Mouse (Mus musculus) kidney, adult 18-20 months (tissue): ENCODE measurements around the gene Smchd1.
"Not testable (repeated sequence)": the region's sequence is repeated elsewhere in the genome, so short reads cannot be mapped to it uniquely, and the experiment has no call there.

ENCODE experiments used
- DNase-seq: peaks from one replicate; pipeline ENCODE4 v3.0.0; 2021

The Smchd1 gene

DNA sequence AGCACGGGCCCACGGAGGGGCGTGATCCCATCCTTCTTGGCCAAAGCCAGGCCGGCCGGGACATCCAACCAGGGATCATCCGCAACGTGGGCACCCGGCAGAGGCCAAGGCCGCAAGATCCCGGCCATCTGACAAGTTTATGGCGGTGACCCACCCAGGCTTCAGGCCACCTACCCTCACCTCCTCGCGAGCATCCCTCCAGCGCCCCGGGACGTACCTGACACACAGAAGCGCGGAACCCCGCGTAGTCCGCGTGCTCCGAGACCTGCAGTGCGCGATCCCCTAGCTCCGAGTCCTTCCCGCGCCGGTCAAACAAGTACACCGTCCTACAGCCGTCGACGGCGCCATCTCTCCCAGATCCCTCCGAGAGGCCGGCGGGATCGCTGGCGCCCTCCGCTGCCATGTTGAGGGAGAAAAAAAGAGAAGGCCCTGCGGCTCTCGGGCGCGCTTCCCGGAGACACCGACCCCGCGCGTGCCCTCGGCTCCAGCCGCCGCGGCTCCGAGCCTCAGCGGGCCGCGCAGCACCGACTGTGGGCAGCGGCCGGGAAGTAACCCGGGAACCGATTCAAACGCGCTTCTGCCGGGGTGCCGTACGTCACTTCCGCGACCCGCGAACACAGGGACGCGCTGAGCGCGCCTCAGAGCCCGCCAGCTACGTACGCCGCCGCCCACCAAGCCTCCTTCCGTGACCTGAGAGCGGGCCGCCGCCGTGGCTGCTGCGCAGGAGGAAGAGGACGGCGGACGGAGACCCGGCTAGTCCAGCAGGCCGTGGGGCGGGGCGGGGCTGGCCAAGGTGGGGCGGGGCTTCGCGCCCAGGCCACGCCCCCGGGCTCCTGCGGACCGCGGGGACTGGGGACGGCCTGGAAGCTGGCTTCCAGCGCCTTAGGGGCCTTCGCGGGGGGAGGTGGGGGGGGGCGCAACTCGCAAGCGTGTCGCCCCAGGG, at the start of gene Smchd1:
Smchd1 (minus strand) TSS at position 582 of the 943 bp plus-strand sequence.
- peak; percentile 93 for DNase-seq

- DNase-seq = no peak
Observed at GRCm38 (mm10) chr17:71510297-71510696, 35.2 kb upstream of the Smchd1 start.

GRCm38 (mm10) chr17:71506832-71507231, 31.7 kb upstream of the Smchd1 start:
- no peak for DNase-seq

GRCm38 (mm10) chr17:71495784-71496183, 20.6 kb upstream of the Smchd1 start:
- DNase-seq = no peak

- DNase-seq = no peak
Observed at GRCm38 (mm10) chr17:71491332-71491686, 16.2 kb upstream of the Smchd1 start.

DNA sequence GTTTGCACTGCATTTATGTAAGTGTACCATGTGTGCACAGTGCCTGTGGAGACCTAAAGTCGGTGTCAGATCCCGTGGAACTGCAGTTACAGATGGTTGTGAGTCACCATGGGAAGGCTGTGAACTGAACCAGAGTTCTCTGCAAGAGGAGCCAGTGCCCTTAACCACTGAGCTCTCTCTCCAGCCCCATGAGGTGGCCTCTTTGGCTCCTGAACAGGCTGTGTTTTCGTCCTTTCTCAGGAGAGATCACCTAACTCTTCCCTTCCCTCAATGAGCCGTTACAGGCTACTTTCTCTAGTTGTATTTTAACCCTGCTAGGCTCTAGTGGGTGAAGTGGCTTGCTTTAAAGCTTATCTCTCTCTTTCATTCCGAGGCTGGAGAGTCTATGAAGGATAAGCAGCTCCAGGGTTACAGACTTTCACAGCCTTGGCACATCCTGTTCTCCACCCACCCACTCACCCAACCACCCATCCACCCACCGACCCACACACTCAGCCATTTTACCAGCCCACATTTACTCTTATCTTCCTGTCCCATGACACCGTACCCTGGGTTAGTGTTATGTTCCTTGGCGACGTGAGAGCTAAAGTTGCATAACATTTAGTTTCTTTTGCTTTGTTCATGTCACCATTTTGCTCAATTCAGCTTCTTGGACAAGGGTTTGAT, 15.7 kb upstream of the Smchd1 start:
- DNase-seq = no peak

GRCm38 (mm10) chr17:71489703-71490461, 14.7 kb upstream of the Smchd1 start:
- no peak for DNase-seq

GRCm38 (mm10) chr17:71486231-71486851, 11.2 kb upstream of the Smchd1 start:
- DNase-seq = peak; percentile 22

GRCm38 (mm10) chr17:71485791-71486230, 10.7 kb upstream of the Smchd1 start:
- peak; percentile 53 for DNase-seq

GRCm38 (mm10) chr17:71484711-71485110, 9.6 kb upstream of the Smchd1 start:
- DNase-seq = no peak

- DNase-seq = peak; percentile 27
Observed at GRCm38 (mm10) chr17:71483418-71484060, 8.4 kb upstream of the Smchd1 start.

GRCm38 (mm10) chr17:71479381-71479901, 4.3 kb upstream of the Smchd1 start:
- DNase-seq = no peak

GRCm38 (mm10) chr17:71477481-71477880, 2.3 kb upstream of the Smchd1 start:
- no peak for DNase-seq

GRCm38 (mm10) chr17:71476346-71477020, 1.3 kb upstream of the Smchd1 start:
- DNase-seq = no peak

DNA sequence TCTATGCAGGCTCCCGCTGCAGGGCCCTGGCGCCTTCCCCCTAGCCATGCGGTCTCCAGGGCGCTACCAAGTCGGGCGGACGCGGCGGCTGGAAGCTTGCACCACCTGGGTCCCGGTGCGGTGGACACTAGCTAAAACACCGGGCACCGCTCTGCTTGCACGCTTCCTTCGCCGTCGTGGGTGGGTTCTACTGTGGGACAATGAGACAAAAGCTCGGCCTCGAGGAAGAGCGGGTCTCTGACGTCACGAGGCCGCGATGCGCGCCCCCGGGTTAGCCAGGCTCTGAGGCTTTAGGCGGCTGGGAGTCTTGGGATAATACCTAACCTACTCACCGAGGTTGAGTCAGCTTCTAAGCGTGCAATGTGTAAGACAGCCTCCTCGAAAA, 554 bp upstream of the Smchd1 start:
- DNase-seq = peak; percentile 78

- DNase-seq = no peak
Observed at GRCm38 (mm10) chr17:71474128-71474527, 1.0 kb downstream of the Smchd1 start.

GRCm38 (mm10) chr17:71471261-71471660, 3.9 kb downstream of the Smchd1 start:
- no peak for DNase-seq

DNA sequence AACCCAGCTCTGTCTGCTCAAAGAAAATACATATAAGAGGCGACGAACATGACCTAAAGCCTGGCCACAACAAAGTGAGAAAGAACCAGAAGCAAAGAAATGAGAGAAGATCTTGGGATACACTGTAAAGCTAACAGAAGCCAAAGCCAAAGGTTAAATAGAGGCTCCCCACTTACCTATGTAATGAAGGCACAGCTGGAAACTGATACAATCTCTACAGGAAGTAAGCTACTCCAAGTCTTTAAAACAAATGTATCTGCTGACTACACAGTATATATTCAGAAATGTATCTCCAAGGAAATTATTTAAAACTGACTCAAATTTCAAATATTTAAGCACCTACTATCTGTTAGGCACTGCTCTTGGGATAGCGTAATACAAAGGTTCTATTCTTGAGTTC, 14.8 kb downstream of the Smchd1 start:
- DNase-seq = no peak

DNA sequence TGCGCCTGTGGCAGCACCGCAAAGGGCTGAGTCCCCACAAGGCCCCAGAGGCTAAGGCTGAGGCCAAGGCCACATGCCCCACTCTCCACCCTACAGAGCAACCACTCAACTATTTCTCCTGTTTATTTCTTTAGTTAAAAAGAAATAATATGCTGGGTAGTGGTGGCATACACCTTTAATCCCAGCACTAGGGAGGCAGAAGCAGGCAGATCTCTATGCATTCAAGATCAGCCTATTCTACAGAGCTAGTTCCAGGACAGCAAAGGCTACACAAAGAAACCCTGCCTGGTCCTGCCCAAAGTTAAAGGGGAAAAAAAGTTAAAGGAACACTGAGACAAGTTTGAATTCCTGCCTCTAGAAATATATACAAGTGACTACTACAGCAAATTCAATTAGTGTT, 15.3 kb downstream of the Smchd1 start, which contains the start of gene Gm4707:
Gm4707 (minus strand) TSS at position 101 of the 400 bp plus-strand sequence.
- DNase-seq = no peak

DNA sequence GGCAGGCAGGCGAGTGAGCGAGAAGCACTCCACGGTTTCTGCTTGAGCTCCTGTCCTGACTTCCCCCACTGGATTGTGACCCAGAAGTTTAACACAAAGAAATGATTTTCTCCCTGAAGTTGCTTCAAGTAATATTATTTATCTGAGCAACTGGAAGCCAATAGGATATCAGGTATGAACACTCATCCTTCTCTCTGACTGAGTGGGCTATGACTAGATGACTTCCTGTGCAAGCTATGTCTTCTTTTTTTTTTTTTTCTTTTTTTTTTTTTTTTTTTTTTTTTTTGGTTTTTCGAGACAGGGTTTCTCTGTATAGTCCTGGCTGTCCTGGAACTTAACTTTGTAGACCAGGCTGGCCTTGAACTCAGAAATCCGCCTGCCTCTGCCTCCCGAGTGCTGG, 17.8 kb downstream of the Smchd1 start:
- DNase-seq = not testable (repeated sequence)

- no peak for DNase-seq
Observed at GRCm38 (mm10) chr17:71445191-71445590, 30.0 kb downstream of the Smchd1 start.
